Mouse (Mus musculus): ENCODE measurements around the gene Txlng.
A peak's percentile ranks its signal among the peaks of the same experiment; 100 is the strongest.
"Not testable (repeated sequence)": the region's sequence is repeated elsewhere in the genome, so short reads cannot be mapped to it uniquely, and the experiment has no call there.

Txlng gene

DNA sequence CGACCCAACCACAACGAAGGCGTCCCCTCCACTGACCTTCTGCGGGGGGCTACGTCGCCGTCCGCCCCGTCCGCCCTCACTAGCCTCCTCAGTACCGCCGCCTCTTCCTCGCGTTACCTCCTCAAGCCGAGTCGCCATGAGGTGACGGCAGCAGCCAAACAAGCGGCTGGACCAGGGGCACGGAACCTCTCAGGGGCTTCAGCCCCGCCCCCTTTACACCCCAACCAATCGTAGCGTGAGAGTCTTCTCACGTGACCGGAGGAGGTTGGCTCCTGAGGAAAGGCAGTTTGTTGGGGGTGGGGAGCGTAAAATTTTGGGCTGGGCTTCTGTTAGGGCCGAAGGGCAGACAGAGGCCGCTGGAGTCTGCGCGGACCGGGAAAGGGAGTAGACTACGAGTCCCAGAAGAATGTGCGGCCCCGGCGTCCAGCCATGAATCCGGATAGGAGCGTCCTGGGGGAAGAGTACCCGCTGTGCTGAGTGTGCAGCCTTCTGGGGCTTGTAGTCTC is at the start of gene Txlng:
TSS of gene Txlng (minus strand) at position 252 of the 506 bp plus-strand sequence.
- peak; percentile 98 for DNase-seq

DNA sequence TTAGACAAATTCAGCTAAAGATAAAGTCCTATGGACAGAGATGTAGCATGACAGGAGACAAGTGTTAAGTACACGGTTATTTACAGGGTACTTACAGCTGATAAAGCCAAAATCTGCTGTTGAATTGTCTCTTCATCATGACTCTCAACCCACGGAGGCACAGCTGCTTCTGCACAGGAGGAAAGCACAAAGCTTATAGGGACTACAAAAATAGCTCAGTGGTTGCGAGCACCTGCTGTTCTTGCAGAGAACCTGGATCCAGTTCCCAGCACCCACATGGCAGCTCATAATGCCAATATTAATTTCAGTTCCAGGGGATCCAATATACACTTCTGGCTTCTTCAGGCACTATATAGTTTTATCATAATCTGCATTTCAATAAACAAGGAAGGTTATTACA is 49.0 kb upstream of the Txlng start:
- no peak for DNase-seq

DNA sequence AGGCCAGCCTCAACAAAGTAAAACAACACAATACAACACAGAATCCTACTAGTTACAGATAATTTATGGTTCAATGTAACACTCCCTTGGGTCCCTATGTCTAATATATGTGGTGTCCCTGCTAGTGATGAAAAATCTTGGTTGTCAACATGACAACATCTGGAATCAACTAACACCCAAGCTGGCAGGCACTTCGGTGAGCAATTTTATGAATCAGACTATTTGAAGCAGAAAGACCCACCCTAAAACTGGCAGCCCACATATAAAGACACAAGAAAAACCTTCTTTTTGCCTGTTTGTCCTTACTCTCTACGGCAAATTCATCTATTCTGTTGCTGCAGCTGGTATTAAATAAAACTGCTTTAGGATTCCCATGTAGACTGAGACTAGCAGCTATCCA is 44.5 kb upstream of the Txlng start:
- no peak for DNase-seq

DNA sequence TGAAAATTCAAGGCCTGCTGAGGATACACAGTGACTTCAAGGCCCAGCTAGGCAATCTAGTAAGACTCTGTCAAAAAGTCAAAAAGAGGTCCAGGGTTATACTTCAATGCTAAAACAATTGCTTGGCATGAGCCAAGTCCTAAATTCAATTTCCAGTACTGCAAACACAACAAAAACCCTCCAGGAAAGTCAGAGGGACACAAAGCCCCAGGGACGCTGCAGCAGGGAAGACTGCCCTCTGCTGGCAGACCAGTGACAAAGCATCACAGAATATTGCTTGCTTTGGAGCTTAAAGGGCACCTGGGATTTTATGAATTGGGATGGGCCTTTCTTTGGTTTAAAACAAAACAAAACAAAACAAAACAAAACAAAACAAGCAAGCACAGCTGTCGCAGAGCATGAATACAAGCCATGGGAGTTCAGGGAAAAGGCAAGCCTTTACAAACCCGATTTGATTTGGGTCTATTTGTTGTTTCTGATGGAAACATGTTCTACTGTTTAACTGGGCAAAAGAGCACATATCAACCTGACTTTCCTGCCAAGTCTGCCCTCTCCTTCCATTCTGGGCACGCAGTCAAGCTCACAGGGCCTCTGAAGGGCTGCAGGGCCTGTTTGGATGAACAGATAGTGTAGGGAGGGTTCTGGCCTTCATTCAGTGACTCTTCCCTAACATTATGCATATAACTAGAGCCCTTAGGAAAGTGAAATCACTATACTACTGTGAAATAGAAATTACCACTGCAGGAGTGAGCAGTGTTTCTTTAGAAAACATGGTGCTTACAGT is 42.7 kb upstream of the Txlng start:
- peak; percentile 28 for DNase-seq

DNA sequence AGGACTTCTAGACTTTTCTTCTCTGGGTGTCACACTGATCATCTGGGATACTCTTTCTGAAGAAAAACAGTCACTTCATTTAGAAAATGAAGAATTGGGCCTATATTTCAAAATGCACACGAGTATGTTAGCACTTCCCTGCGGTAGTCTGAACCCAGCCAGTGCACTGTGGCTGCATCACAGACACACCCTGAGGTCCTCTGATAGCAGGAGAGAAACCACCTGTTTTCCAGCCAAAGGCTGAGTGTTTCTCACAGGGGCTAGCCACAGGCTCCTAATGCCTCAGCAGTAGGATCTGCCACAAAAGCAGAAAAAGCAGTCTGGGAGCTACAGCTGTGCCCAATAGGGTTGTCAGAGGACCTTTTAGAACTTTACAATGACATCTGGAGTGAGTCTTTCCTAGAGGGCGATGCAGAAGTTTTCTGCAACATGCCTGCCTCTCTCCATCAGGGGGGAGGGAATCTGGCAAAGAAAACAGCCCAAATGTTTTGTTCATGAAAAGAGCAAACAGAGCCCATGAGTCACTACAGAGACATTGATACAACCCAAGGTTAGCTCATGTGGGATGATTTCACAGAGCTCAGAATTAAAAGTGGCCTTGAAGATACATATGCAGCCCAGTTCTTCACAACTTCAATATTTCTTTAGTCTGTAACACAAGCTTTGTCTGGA is 39.2 kb upstream of the Txlng start:
- no peak for DNase-seq

DNA sequence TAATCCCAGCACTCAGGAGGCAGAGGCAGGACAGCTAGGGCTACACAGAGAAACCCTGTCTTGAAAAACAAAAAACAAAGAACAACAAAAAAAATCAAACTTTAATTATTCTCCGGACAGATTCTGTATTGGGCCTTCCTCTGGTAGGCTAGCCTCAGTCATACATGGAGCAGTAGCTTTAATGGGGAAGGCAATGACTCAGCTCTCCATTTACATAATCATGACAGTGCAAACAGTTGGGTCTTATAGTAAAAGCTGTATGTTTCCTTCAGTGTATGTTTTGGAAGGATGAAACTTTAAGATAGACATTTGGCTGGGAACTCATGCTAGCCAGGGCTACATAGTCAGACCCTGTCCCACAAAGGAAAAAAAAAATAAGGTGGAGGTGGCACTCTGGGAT is 19.4 kb upstream of the Txlng start:
- no peak for DNase-seq

DNA sequence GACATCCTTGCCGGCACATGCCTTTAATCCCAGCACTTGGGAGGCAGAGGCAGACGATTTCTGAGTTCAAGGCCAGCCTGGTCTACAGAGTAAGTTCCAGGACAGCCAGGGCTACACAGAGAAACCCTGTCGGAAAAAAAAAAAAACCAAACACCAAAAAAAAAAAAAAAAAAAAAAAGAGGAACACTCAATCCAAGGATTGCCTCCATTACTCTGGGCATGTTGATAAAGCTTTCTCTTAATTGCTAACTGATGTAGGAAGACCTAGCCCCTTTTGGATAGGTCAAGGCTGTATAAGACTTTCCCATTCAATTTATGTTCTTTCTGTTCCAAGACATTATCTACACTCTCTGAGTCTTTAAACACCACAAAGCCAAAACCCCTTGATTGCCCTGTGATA is 16.3 kb upstream of the Txlng start:
- no peak for DNase-seq

DNA sequence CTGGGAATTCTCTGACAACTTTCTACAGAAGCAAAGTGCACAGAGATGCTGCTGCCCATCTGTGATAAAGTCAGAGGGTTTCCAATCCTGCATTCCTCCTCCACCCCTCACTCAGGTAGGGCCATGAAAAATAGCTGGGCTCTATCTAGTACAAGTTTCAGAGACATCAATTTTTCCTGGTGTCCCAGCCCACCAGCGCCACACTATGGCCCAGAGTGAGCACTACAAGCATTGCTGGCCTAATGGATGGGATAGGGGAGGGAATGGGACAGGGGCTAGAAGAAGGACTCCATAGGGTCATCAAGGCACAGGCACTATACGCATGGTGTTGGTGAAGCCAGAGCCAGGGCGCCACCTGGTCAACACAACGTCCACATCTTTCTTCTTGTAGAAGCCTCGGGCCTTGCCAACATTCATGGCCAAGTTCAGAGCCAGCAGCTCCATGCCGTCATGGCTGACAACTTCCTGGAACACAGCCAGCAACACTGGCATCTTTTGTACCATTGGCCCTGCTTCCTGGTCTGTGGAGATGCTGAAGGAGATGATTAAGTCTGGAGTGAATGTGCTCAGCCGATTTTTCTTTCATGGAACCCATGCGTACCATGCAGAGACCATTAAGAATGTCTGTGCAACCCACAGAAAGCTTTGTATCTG is 15.3 kb upstream of the Txlng start:
- no peak for DNase-seq

DNA sequence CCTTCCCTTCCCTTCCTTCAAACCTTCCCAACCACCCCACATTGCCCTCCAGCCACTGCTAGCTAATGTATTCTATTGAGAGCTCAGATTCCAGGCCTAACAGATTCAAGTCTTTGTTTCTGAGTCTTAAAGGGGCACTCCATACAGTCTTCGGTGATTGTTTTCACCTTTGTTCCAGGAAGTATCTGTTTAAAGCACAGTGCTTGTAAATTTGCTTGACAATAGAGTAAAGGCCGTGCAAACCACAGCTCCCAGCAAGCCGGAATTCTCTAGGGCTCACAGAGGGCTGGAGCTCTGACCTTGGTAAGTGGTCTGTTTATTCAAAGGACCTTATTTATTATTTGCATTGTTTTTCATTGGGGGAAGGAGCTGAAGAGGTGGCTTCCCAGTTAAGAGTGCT is 2.8 kb upstream of the Txlng start:
- no peak for DNase-seq

DNA sequence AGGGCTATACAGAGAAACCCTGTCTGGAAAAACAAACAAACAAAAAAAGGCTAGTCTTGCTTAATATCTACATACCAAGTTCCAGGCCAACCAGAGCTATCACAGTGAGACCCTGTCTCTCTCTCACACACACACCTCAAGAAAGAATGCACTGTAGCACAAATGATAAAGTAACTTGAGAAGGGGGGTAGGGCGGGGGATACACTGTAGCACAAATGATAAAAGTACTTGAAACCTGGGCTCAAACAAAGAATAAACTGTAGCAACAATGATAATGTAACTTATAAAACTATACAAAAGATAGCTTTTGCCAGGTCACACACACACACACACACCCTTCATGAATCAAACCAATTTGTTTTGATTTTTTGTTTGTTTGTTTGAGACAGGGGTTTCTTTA is 2.3 kb upstream of the Txlng start:
- no peak for DNase-seq

DNA sequence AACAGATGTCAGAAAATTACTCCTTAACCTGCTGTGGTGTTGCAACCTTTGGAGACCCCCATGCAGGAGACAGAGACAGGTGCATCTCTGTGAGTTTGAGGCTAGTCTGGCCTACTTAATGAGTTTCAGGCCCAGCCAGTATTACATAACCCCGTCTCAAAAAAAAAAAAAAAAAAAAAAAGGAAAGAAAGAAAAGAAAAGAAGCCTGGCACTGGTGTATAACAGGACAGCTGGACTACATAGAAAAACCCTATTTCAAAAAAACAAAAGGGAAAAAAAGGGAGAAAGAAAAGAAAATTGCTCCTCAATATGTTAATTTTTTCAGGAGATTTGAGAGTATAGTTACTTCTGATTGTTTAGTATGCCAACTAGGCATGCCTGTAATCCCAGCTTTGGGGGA is 1.8 kb upstream of the Txlng start:
- no peak for DNase-seq

DNA sequence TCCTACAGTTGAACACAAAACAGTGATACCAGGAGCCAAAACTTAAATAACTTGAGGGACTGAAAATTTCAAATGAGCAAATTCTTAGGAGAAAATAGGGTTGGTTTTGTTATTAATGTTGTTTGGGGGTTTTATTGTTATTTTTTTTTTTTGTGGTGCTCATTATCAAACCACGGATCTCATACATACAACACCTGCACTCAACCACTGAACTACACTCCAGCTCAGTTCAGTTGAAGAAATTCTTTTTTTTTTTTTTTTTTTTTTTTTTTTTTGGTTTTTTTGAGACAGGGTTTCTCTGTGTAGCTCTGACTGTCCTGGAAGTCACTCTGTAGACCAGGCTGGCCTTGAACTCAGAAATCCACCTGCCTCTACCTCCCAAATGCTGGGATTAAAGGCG is 1.1 kb upstream of the Txlng start:
- DNase-seq: not testable (repeated sequence)

DNA sequence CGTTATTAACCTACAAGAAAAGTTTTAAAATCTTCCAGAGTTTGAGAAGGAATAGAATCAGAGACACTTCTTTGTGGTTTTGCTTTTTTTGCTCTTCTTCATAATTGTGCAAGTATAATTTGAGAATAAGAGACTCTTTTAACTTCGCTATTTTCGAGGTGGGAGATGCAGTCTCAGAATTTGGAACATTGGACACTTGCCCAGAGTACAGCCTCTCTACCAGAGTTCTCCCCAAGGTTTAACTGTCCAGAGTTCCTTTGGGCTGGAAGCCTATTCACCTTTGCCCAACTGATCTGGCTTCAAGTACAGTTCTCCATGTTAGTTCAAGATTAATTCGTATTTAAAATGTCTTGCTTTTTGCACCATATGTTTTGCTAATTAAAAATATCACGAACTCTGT is 487 bp upstream of the Txlng start:
- DNase-seq: no peak

DNA sequence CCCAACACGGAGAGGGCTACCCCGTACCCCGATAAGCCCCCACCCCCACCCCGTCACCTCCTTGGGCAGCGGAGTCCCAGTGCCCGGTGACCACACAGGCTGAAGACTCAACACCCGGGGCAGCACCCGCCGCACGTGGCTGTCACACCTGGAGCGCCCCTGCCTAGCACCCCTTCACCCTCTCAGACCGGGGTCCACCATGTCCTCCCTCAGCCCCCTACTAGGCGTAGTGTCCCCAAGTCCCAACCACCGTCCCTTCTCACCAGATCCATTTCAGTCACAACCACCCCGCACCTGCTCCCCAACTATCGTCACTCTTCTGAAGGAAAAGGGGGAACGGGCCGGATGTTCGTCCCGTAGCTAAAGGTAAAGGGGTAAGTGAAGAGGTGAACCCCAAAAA is 471 bp downstream of the Txlng start:
- no peak for DNase-seq

DNA sequence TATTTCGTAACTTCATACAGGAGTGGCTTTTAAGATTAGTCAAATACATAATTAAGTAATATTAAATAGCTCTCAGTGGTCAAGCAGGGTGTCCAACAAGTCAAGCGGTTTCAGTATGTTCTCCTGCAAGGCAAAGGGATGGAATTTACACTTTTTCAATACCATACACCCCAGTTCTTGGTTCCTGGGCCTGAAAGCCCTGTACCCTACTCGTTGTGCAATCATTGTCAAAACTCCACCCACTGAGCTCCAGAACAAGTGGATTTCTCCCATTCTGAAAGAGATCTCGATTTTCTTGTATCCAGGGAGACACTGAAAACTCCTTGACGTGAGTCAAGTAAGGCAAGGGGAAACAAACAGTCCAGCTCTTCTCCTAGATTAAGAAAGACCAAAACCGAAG is 1.2 kb downstream of the Txlng start:
- no peak for DNase-seq

DNA sequence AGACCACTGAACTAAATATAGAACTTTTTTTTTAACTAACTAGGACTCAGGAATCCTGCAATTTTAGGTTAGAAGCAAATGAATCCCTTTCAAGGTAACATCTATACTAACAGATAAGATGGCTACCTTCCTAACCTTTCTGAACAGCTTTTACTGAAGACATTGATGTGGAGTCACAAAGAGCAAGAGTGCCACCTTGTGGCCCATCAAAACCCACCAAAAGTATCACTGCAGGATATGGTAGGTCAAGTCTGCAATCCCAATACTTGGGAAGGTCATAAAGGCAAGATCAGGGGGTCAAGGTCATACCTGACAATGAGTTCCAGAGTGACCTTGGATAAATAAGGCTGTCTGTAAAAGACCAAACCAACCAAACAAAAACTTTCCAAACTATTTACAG is 28.9 kb downstream of the Txlng start:
- peak; percentile 62 for DNase-seq

DNA sequence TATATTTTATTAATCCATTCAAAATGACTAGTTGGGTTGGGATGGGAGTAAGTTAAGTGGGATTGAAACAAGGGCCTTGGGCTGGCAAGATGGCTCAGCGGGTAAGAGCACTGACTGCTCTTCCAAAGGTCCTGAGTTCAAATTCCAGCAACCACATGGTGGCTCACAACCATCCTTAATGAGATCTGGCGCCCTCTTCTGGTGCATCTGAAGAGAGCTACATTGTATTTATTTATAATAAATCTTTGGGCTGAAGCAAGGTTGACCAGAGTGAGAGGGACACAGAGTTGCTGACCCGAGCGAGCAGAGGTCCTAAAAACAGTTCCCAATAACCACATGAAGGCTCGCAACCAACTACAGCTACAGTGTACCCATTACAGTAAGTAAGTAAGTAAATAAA is 37.9 kb downstream of the Txlng start:
- not testable (repeated sequence) for DNase-seq

DNA sequence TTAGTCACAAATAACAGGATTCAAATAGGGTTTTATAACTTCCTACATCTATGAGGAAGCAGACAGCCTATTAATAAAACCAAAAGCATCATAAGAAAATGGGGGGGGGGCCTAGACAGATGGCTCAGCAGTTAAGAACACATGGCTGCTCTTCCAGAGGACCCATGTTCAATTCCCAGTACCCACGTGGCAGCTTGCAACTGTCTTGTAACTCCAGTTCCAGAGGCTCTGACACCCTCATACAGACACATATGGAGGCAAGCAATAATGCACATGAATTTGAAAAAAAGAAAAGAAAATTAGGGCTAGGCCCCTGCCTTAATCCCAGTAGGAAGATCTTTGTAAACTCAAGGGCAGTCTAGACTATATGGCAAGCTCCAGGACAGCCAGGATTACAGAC is 40.9 kb downstream of the Txlng start:
- no peak for DNase-seq

DNA sequence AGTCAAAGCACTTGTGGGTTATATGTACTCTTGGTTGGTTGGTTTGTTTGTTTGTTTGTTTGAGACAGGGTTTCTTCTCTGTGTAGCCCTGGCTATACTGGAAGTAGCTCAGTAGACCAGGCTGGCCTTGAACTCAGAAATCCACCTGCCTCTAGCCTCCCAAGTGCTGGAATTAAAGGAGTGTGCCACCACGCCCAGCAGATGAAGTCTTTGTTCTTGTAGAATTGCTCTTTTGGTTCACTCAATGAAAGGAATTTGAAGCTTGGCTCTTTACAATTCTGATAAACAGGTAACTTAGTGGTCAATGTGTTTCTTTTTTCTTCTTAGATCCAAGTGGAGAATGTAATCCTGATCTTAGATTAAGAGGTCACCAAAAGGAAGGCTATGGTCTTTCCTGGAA is 58.5 kb downstream of the Txlng start:
- DNase-seq: no peak

DNA sequence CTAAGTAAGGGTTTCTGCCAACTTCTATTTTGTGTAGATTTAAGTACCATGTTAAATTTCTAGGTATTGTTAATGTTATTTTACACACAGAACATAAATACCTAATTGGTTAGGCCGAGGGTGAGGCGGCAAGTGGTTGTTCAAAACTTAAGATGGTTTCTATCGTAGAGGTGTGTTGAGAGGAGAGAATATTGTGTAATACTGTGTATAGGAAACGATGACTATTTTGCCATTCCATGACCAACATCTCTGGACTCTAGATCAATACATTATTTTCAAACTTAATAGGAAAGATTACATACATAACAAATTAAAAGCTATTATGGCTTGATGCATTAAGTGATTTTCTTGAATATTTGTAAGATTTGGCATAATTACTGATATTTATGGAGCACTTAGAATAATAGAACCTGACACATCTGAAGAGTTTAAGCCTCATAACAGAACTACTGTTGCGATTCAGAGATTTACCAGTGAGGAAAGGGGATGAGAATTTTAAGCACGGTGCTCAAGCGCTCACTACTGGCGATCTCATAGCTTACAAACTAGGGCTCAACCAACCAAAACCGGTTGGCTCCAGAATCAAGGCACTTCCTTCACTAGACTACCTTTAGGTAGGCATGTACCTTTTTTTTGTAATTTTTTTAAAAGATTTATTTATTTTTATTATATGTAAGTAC is 67.4 kb downstream of the Txlng start:
- no peak for DNase-seq

DNA sequence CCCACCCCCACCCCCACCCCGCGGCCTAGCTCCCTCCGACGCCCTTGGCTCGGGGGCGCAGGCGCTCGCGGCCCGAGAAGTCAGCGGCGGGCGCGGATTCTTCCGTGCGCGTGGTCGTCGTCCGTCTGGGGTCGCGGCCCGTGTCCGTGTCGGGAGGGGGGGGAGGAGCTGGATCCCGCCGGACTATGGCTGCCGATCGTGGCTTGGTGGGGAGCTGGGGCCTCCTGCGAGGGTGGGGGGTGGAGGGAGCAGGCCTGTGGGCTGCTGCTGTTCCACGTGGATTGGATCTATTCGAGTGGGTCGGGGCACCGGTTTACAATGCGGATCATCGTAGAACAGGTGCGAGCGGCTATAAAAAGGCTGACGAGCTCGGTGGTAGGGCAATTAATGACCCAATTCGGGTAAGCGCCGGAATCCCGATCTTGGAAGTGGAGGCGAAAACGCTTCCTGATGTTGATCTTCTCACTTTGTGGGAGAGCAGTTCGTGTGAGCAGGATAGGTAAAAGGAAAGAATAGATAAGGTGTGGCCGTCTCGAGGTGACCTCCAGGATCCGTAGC is 68.2 kb downstream of the Txlng start:
- peak; percentile 39 for DNase-seq

DNA sequence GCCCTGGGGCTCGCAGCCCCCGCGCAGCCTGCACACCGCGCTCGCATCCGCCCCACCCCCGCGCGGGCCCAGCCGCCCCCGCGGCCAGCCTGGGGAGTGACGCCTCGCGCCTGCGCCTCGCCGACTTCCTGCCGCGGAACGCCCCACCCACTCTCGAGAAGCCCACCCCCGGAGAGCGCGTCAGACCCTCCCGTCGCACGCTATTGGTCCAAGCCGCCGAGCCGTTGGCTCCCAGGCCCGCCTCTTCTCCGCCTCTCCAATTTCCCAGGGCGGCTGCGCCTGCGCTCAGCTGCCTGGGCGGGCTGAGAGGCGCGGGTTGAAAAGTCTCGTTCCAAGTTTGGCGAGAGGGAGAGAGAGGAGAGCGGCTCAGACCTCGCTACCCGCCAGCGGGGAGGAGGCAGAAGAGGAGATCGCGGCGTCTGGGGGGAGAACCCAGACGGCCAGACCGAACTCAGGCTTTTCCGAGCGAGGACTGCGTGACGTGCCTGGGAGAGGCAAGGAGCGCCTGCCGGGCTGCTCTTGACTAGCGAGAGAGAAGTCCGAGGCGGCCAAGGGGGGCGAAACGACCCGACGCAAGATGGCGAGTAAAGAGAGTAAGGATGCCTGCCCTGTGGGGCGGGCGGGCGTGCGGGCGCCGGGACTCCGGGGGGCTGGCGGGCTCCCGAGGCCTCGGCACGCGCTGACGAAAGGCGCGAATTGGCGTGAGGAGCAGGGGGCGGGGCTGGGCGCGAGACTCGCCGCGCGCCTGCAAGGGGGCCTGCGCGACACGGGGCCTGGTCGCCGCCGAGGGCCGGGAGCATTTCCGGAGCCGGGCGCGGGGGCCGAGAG is 68.9 kb downstream of the Txlng start, which contains the start of gene Rbbp7:
TSS of gene Rbbp7 (plus strand) at position 288 of the 828 bp plus-strand sequence.
- peak; percentile 90 for DNase-seq
